Mouse (Mus musculus) myocyte (in vitro differentiated cells): Measurements from ENCODE around the gene Ch25h.

Experiments used
- CEBPB ChIP-seq: IDR thresholded peaks from 2 replicates; pipeline ENCODE4 v1.6.1; 2011; ENCODE audit warnings: mild to moderate bottlenecking, moderate library complexity; ENCODE audit not compliant: poor library complexity, insufficient read depth, severe bottlenecking
- E2F4 ChIP-seq: IDR thresholded peaks from one replicate; pipeline ENCODE4 v1.6.1; 2011; ENCODE audit warnings: mild to moderate bottlenecking, control low read depth, moderate library complexity; ENCODE audit not compliant: insufficient read depth
- MAX ChIP-seq: IDR thresholded peaks from one replicate; pipeline ENCODE4 v1.6.1; 2011; ENCODE audit warnings: low read depth, mild to moderate bottlenecking, control low read depth
- MYOD1 ChIP-seq, 3 experiments: IDR thresholded peaks; one replicate each; pipeline ENCODE4 v1.6.1; 2011; ENCODE audit warnings: control low read depth in 2 of 3, low read depth in 2 of 3, mild to moderate bottlenecking in 2 of 3, moderate library complexity in 1 of 3; ENCODE audit not compliant: insufficient read length in 2 of 3, control insufficient read depth in 1 of 3
- MYOG ChIP-seq, 3 experiments: IDR thresholded peaks; one replicate each; pipeline ENCODE4 v1.6.1; 2011; ENCODE audit warnings: control low read depth in 2 of 3, low read depth in 2 of 3, mild to moderate bottlenecking in 2 of 3; ENCODE audit not compliant: insufficient read length in 2 of 3, control insufficient read depth in 1 of 3, insufficient read depth in 1 of 3
- POLR2A ChIP-seq: IDR thresholded peaks from one replicate; pipeline ENCODE4 v1.6.1; 2011; ENCODE audit warnings: low read depth, mild to moderate bottlenecking, control low read depth, moderate library complexity; ENCODE audit not compliant: insufficient read length

GRCm38 (mm10) chr19:34474228-34474990 lies 555 bp downstream of the Ch25h start:
- TF ChIP-seq MAX (no peak), POLR2A (no peak), CEBPB (no peak), E2F4 (no peak), MYOD1 (IDR thresholded peaks at IDR 0.05; ENCODE audit: control insufficient read depth in 1 of 3, insufficient read length in 2 of 3, low read depth in 2 of 3) (peak in 1 of 3 experiments; percentile 2), MYOG (IDR thresholded peaks at IDR 0.05; ENCODE audit: control insufficient read depth in 1 of 3, insufficient read depth in 1 of 3, insufficient read length in 2 of 3, low read depth in 2 of 3) (no peak)
